Mouse (Mus musculus) bone marrow, adult 2 months (tissue): ENCODE measurements at regions not wholly inside any gene's neighbourhood (a gene's known extent, or its start where the extent isn't known, plus 50 kb on each side); places are given as distances from the start of the nearest gene placed in this dataset.

Source experiments
- CTCF ChIP-seq: fragments of 200-500 bp; IDR thresholded peaks from 2 replicates; pipeline ENCODE4 v1.5.1; 2011; ENCODE audit warnings: low read length, control low read depth; ENCODE audit not compliant: control insufficient read depth, insufficient read depth
- POLR2A ChIP-seq: fragments of 200-500 bp; IDR thresholded peaks from 2 replicates; pipeline ENCODE4 v1.6.1; 2011; ENCODE audit warnings: low read depth, mild to moderate bottlenecking, control low read depth, low read length, borderline replicate concordance; ENCODE audit not compliant: control insufficient read depth

DNA sequence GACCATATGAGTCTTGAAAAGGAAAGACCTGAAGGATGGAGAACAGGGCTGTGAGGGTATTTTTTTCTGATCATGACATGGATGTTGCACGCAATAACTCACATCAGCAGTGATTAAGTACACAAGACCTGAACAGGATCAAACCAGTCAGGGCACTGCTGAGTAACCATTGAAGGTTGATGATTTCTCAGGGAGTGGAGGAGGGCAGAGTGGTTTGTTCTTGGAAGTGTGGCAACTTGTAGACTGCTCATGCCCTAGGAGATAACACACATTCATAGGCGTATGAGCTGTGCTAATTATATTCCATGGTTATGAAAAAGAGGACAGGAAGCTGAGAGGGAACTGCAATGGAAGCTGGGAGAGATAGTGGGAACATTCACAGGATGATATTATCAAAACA is 88.8 kb upstream of the Gpc5 start:
- no peak for TF ChIP-seq CTCF
- no peak for TF ChIP-seq POLR2A
